Mouse (Mus musculus) kidney, postnatal 4 days (tissue): ENCODE data around the gene C2cd5.

ENCODE experiments used
- DNase-seq, 2 experiments: peaks; one replicate each; pipeline ENCODE4 v3.0.0; 2021; ENCODE audit warnings: mixed read lengths in 2 of 2

Gene C2cd5

GRCm38 (mm10) chr6:143072412-143073014, 27.4 kb downstream of the C2cd5 start:
- DNase-seq = peak; percentile 41 to 52

- no peak for DNase-seq
Measured at GRCm38 (mm10) chr6:143070736-143071135, 29.2 kb downstream of the C2cd5 start.

- DNase-seq = no peak
Measured at GRCm38 (mm10) chr6:143070019-143070418, 29.9 kb downstream of the C2cd5 start.

GRCm38 (mm10) chr6:143069606-143070005, 30.3 kb downstream of the C2cd5 start:
- no peak for DNase-seq

GRCm38 (mm10) chr6:143068181-143068915, 31.6 kb downstream of the C2cd5 start:
- no peak for DNase-seq

GRCm38 (mm10) chr6:143067654-143068053, 32.3 kb downstream of the C2cd5 start:
- DNase-seq = no peak

GRCm38 (mm10) chr6:143066859-143067258, 33.1 kb downstream of the C2cd5 start:
- DNase-seq = no peak

GRCm38 (mm10) chr6:143064047-143064446, 35.9 kb downstream of the C2cd5 start:
- DNase-seq = no peak

- DNase-seq = no peak
Measured at GRCm38 (mm10) chr6:143057601-143058000, 42.3 kb downstream of the C2cd5 start.

GRCm38 (mm10) chr6:143051566-143051965, 48.4 kb downstream of the C2cd5 start:
- DNase-seq = no peak

GRCm38 (mm10) chr6:143049791-143050555, 50.0 kb downstream of the C2cd5 start:
- peak in 1 of 2 experiments; percentile 19 for DNase-seq

- DNase-seq = no peak
Measured at GRCm38 (mm10) chr6:143049117-143049516, 50.8 kb downstream of the C2cd5 start.

GRCm38 (mm10) chr6:143047538-143048258, 52.2 kb downstream of the C2cd5 start:
- no peak for DNase-seq

GRCm38 (mm10) chr6:143041578-143041977, 58.4 kb downstream of the C2cd5 start:
- DNase-seq = no peak

GRCm38 (mm10) chr6:143035261-143035660, 64.7 kb downstream of the C2cd5 start:
- DNase-seq = no peak

- DNase-seq = no peak
Measured at GRCm38 (mm10) chr6:143034503-143034902, 65.4 kb downstream of the C2cd5 start.

- no peak for DNase-seq
Measured at GRCm38 (mm10) chr6:143030521-143030920, 69.4 kb downstream of the C2cd5 start.

GRCm38 (mm10) chr6:143027896-143028295, 72.0 kb downstream of the C2cd5 start:
- no peak for DNase-seq

- DNase-seq = peak; percentile 39 to 63
Measured at GRCm38 (mm10) chr6:143027402-143027801, 72.5 kb downstream of the C2cd5 start.

- DNase-seq = no peak
Measured at GRCm38 (mm10) chr6:143023691-143024090, 76.2 kb downstream of the C2cd5 start.

- no peak for DNase-seq
Measured at GRCm38 (mm10) chr6:143021756-143022155, 78.2 kb downstream of the C2cd5 start.

- no peak for DNase-seq
Measured at GRCm38 (mm10) chr6:143020647-143021046, 79.3 kb downstream of the C2cd5 start.

GRCm38 (mm10) chr6:143020146-143020545, 79.8 kb downstream of the C2cd5 start:
- DNase-seq = no peak
